ENCODE assay signal across 8 mouse cellular contexts in the genomic region with DNA sequence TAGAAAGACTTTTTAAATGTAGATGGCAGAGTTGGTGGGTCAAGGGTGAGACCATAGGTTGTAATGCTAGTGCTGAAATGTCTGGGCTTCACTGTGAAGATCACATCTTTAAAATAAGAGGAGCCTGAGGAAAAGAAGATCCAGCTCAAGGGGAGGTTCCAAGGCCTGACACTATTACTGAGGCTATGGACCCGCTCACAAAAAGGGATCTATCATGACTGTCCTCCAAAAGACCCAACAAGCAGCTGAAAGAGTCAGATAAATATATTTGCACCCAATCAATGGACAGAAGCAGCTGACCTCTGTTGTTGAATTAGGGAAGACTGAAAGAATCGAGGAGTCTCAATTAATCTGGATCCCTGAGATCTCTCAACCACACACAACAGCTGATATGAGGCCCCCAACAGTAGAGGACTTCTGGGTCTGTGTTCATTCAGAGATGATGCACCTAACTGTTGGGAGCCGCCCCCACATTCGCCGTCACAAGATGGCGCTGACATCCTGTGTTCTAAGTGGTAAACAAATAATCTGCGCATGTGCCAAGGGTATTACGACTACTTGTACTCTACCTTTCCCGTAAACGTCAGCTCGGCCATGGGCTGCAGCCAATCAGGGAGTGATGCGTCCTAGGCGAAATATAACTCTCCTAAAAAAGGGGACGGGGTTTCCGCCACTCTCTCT.
DNase-seq lines count a peak whose midpoint lies in the region; ATAC-seq and TF ChIP-seq lines count a peak whose summit lies in the region.
"Not testable (repeated sequence)": the region's sequence is repeated elsewhere in the genome, so short reads cannot be mapped to it uniquely, and the experiment has no call there.

No protein-coding gene starts in this region.

- 22% methylated on average over 8 of the region's 15 CpGs for WGBS in forebrain, embryonic 15.5 days
- WGBS in hindbrain, embryonic 14.5 days, result 27% methylated on average over 6 of the region's 15 CpGs
- 21% methylated on average over 6 of the region's 15 CpGs for WGBS in liver, embryonic 14.5 days (ENCODE audit: insufficient replicate concordance)

- not testable (repeated sequence) for H3K9me3 ChIP-seq in forebrain, embryonic 15.5 days; hindbrain, embryonic 14.5 days (ENCODE audit: control insufficient read depth, low read length); liver, embryonic 14.5 days (ENCODE audit: control insufficient read depth, low read length)

- not testable (repeated sequence) for H3K27ac ChIP-seq in forebrain, embryonic 15.5 days (replicated peaks); hindbrain, embryonic 14.5 days; liver, embryonic 14.5 days

- peak; percentile 1 for DNase-seq in R1 (ENCODE audit: low read depth, low spot score)
- DNase-seq in cerebellum, postnatal 14 days, result peak; percentile 43 to 44
- not testable (repeated sequence) for DNase-seq in hindbrain, embryonic 14.5 days (ENCODE audit: low spot score); liver, embryonic 14.5 days (ENCODE audit: low read depth in 3 of 3, low spot score in 3 of 3)
- DNase-seq in layer of hippocampus, adult 18-20 months (ENCODE audit: low spot score in 2 of 2), result peak; percentile 1 to 31
- DNase-seq in natural killer cell, adult 2 months (ENCODE audit: low spot score in 2 of 2), result peak; percentile 1 to 5
- peak; percentile 41 for DNase-seq in thymus, postnatal 0 days (ENCODE audit: low spot score)

- not testable (repeated sequence) for TF ChIP-seq EP300 in liver, embryonic 14.5 days (IDR thresholded peaks at IDR 0.05; ENCODE audit: low read depth)

- H3K4me2 ChIP-seq in forebrain, embryonic 15.5 days (replicated peaks), result 0 out of 2 replicates have a peak overlapping the region, but pooled peaks have one; percentile 12
- peak overlapping the region; percentile 38 for H3K4me2 ChIP-seq in hindbrain, embryonic 14.5 days (replicated peaks)
- H3K4me2 ChIP-seq in liver, embryonic 14.5 days (ENCODE audit: low read depth), result peak overlapping the region; percentile 11; the same call in 1 of the 2 replicates

- H3K4me3 ChIP-seq in forebrain, embryonic 15.5 days; liver, embryonic 14.5 days (ENCODE audit: insufficient read depth in 1 of 2, low read depth in 2 of 2, low read length in 2 of 2): not testable (repeated sequence)
- 0 out of 2 replicates have a peak overlapping the region, but pooled peaks have one; percentile 3 for H3K4me3 ChIP-seq in hindbrain, embryonic 14.5 days (replicated peaks; ENCODE audit: low read length)

- TF ChIP-seq CTCF in liver, embryonic 14.5 days (IDR thresholded peaks at IDR 0.05; ENCODE audit: low read depth), result not testable (repeated sequence)

- not testable (repeated sequence) for H3K27me3 ChIP-seq in forebrain, embryonic 15.5 days; hindbrain, embryonic 14.5 days (ENCODE audit: control insufficient read depth, insufficient read depth, low read length); liver, embryonic 14.5 days (ENCODE audit: control insufficient read depth, insufficient read depth, low read length)

- peak; percentile 91 for ATAC-seq in forebrain, embryonic 15.5 days (replicated peaks)
- peak; percentile 86 for ATAC-seq in hindbrain, embryonic 14.5 days (ENCODE audit: low FRiP score)
- not testable (repeated sequence) for ATAC-seq in liver, embryonic 14.5 days (ENCODE audit: insufficient read depth)

- not testable (repeated sequence) for H3K9ac ChIP-seq in forebrain, embryonic 15.5 days (replicated peaks); hindbrain, embryonic 14.5 days; liver, embryonic 14.5 days (replicated peaks)

- H3K36me3 ChIP-seq in forebrain, embryonic 15.5 days; hindbrain, embryonic 14.5 days (replicated peaks; ENCODE audit: control insufficient read depth, insufficient read depth); liver, embryonic 14.5 days (replicated peaks; ENCODE audit: control insufficient read depth, insufficient read depth, low read depth): not testable (repeated sequence)

- not testable (repeated sequence) for H3K4me1 ChIP-seq in forebrain, embryonic 15.5 days; hindbrain, embryonic 14.5 days (replicated peaks; ENCODE audit: control insufficient read depth, insufficient read depth, low read length); liver, embryonic 14.5 days (replicated peaks; ENCODE audit: control insufficient read depth in 2 of 2, insufficient read depth in 2 of 2, low read length in 1 of 2)
